Mouse (Mus musculus): Measurements from ENCODE around the gene Katnal1. TPM values are rescaled to one million over a fixed set of nuclear protein-coding genes. Genes with fewer than 3 reads are reported as not detected.

Katnal1 gene
- polyA plus RNA-seq (2012; rRNA removed), result 5.1 TPM in 2 replicates

DNA sequence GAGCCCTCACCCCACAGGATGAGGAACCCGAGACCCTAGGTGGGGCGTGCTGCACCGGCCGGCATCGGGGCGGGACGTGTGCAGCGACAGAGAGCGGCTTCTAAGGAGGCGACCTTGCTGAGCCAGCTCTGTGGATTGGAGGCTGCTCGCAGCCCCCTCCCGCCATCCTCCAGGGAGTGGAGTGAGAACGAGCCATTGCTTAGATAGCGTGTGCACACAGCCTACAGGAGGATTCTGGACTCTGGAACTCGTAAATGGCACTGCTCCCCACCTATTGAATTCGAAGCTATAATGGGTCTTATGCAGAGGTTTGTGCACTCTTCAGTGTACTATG is at the start of gene Katnal1:
Gene Katnal1, minus strand, starts transcription at position 205 of the 334 bp plus-strand sequence.
- peaks cover 2% of the 10 kb centered on the region; the same call in 1 of the 2 replicates for H3K4me1 ChIP-seq (ENCODE audit: control insufficient read depth, insufficient read depth, low read length)
- WGBS, result 2% methylated on average over 16 of the region's 16 CpGs
- TF ChIP-seq CTCF (IDR thresholded peaks at IDR 0.05; ENCODE audit: insufficient read depth, low read length) (no peak), POLR2A (IDR thresholded peaks at IDR 0.05; ENCODE audit: borderline replicate concordance, extremely low read depth, low read depth, low read length) (no peak)

DNA sequence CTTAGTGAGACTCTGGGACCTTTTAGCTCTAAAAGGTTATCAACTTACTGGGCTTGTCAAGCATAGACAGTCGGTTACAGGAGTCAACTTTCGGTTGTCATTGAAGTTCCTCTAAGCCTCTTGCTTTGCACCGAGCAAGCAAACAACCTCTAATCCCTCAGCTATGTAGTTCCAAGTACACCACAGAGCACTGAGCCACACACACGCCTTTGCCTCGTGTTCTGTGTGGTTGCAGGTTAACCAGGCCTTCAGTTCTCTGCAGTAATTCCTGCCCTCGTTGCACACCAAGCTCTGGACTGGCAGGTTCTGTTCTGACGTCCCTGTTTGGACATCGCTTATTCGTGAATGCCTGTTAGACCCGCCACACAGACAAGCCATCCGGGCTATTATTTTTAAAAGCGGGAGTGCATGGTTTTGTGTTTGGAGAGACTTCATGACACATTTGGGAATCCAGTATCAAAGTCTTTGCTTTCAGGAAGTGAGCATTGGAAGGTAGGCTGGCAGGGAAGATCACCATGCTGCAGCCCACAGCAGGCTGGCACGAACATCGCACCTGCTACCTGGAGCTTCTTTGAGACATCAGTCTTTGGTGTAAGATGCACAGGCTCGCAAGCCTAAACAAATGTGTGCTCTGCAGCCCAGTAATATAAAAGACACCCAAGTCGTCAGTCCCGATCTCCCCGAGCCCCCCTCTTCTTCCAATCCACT is 49.5 kb upstream of the Katnal1 start:
- DNase-seq, result no peak
- TF ChIP-seq POLR2A (IDR thresholded peaks at IDR 0.05; ENCODE audit: borderline replicate concordance, extremely low read depth, low read depth, low read length), result no peak
- no peak for TF ChIP-seq CTCF (IDR thresholded peaks at IDR 0.05; ENCODE audit: insufficient read depth, low read length)
- WGBS, result 52% methylated on average over 18 of the region's 18 CpGs
- Histone ChIP-seq H3K4me1 (ENCODE audit: control insufficient read depth, insufficient read depth, low read length) (peaks cover 13% of the 10 kb centered on the region), H3K4me3 (replicated peaks; ENCODE audit: extremely low read depth, low read depth, low read length) (no peak overlapping the region)

More for the DNA sequence above, at the start of gene Katnal1:
- H3K4me3 ChIP-seq (replicated peaks; ENCODE audit: extremely low read depth, low read depth, low read length), result peak within 1 kb of the TSS; percentile 73
- no peak for DNase-seq

DNA sequence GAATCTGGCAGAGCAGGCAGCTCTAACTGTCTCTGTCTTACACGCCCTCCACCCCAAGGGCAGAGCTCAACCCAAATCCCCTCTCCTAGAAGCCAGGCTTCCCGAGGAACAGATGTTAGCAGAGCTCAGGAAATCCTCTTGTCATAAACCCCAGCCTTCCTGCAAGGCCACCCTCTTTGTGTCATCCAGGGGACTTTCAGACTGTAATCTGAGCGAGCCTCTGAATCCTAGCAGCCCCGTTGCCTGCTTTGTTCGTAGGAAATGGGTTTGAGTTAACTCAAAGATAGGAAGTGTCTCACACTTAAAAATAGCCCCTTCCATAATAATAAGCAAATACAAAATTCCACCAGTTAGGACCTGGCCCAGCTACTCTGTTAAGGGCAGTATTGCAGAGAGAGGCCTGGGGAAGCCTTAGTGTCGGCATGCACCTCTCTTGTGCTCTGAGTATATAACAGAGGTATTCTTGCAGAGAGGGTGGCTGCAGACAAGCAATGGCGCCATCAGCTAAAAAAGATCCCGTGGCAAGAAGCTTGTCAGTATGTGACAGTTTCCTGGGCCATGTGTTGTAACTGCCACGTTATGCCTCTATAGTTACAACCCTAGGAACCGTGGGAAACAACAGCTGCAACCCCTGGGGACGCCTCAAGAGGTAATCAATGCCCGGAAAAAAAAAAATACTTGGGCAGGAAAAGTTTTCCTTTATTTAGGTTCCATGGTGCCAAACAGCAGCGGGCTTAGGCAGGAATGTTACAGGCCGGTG is 48.8 kb upstream of the Katnal1 start:
- WGBS, result 16% methylated on average over 14 of the region's 14 CpGs
- Histone ChIP-seq H3K4me3 (replicated peaks; ENCODE audit: extremely low read depth, low read depth, low read length) (no peak overlapping the region), H3K4me1 (ENCODE audit: control insufficient read depth, insufficient read depth, low read length) (peaks cover 13% of the 10 kb centered on the region)
- DNase-seq, result no peak
- TF ChIP-seq CTCF (IDR thresholded peaks at IDR 0.05; ENCODE audit: insufficient read depth, low read length), result no peak
- no peak for TF ChIP-seq POLR2A (IDR thresholded peaks at IDR 0.05; ENCODE audit: borderline replicate concordance, extremely low read depth, low read depth, low read length)

DNA sequence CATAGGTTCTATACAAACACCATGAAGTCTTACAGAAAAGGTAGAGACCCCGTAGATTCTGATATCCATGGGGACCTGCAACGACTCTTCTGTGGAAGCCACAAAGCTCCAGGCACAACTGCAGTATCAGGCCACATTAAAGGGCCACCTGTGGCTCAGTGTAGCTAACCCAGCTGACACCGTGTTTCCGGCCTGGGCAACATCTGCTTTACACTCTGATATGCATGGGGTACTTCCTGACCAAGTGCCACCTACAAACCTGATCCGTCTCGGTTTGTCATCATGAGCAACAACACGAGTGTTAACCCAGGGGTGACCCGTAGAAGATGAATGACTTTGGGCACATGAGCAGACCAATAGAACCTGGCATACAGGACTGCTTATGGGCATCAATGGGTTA is 47.8 kb upstream of the Katnal1 start:
- WGBS, result 77% methylated on average over 8 of the region's 8 CpGs
- TF ChIP-seq CTCF (IDR thresholded peaks at IDR 0.05; ENCODE audit: insufficient read depth, low read length) (no peak), POLR2A (IDR thresholded peaks at IDR 0.05; ENCODE audit: borderline replicate concordance, extremely low read depth, low read depth, low read length) (no peak)
- no peak for DNase-seq
- H3K4me3 ChIP-seq (replicated peaks; ENCODE audit: extremely low read depth, low read depth, low read length), result no peak overlapping the region
- peaks cover 13% of the 10 kb centered on the region for H3K4me1 ChIP-seq (ENCODE audit: control insufficient read depth, insufficient read depth, low read length)

DNA sequence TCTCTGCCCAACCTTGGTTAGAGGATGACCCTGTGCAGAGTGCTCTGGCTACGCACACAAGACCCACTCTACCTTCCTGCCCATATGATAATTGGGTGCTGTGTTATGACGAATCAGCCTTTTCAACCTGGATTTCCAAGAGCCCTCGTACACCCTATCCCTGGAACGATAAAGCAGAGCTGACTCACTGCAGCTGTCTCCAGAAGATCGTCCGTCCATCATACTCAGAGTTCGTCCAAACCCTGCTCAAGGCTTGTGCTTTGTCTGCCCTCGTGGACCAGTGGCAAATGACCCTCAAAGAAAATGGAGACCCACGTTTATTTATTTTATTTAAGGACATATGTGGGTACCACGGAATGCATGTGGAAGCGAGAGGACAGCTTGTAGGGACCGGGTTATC is 45.9 kb upstream of the Katnal1 start:
- 91% methylated on average over 12 of the region's 12 CpGs for WGBS
- Histone ChIP-seq H3K4me3 (replicated peaks; ENCODE audit: extremely low read depth, low read depth, low read length) (no peak overlapping the region), H3K4me1 (ENCODE audit: control insufficient read depth, insufficient read depth, low read length) (peaks cover 13% of the 10 kb centered on the region)
- no peak for DNase-seq
- no peak for TF ChIP-seq CTCF (IDR thresholded peaks at IDR 0.05; ENCODE audit: insufficient read depth, low read length)
- TF ChIP-seq POLR2A (IDR thresholded peaks at IDR 0.05; ENCODE audit: borderline replicate concordance, extremely low read depth, low read depth, low read length), result no peak

DNA sequence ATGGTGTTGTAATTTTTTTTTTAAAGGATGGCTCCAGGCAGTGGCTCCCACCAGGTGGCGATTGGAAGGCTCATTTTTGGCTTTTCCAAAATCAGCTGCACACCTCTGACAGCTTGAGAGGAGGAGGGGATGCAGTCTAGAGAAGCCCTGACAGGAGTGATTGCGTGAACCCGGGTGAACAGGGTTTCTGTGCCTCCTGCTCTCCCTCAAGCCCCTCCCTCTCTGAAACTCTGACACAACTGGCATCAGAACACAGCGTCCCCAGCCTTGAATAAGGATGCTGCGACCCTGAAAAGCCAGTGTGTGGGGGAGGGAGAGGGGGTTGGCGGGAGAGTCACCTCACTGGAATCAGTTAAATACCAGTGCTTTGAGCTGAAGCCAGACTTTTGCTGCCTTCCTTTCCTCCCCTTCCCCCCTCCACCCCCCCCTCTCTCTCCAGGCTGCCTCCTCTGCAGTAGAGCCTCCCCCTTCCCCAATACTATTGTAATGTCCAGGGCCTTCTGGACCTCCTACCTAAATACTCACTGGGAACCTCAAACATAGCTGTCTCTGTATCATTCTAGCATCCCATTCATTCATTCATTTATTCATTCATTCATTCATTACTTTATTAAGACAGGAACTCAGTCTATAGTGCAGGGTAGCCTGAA is 44.0 kb upstream of the Katnal1 start:
- WGBS, result 26% methylated on average over 6 of the region's 6 CpGs
- no peak for DNase-seq

DNA sequence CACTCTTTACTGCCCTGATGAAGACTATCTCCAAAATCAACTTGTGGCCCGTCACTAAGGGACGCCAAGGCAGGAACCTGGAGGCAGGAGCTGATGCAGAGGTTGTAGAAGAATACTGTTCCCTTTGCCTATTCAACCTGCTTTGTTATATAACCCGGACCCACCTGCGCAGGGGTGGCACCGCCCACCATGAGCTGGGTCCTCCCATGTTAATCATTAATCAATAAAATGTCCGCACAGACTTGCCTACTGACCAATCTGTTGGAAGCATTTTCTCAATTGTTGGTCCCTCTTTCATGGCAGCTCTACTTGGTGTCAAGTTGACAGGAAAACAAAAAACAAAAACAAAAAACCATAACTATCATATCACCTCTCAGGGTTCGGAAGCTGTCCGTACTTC is 43.0 kb upstream of the Katnal1 start:
- Histone ChIP-seq H3K4me1 (ENCODE audit: control insufficient read depth, insufficient read depth, low read length) (peaks cover 8% of the 10 kb centered on the region; the same call in 1 of the 2 replicates), H3K4me3 (replicated peaks; ENCODE audit: extremely low read depth, low read depth, low read length) (no peak overlapping the region)
- WGBS, result 89% methylated on average over 8 of the region's 8 CpGs
- TF ChIP-seq CTCF (IDR thresholded peaks at IDR 0.05; ENCODE audit: insufficient read depth, low read length), result no peak
- TF ChIP-seq POLR2A (IDR thresholded peaks at IDR 0.05; ENCODE audit: borderline replicate concordance, extremely low read depth, low read depth, low read length), result no peak
- no peak for DNase-seq

More for the DNA sequence above, 44.0 kb upstream of the Katnal1 start:
- Histone ChIP-seq H3K4me3 (replicated peaks; ENCODE audit: extremely low read depth, low read depth, low read length) (no peak overlapping the region), H3K4me1 (ENCODE audit: control insufficient read depth, insufficient read depth, low read length) (peaks cover 16% of the 10 kb centered on the region)
- TF ChIP-seq CTCF (IDR thresholded peaks at IDR 0.05; ENCODE audit: insufficient read depth, low read length), result no peak
- no peak for TF ChIP-seq POLR2A (IDR thresholded peaks at IDR 0.05; ENCODE audit: borderline replicate concordance, extremely low read depth, low read depth, low read length)

DNA sequence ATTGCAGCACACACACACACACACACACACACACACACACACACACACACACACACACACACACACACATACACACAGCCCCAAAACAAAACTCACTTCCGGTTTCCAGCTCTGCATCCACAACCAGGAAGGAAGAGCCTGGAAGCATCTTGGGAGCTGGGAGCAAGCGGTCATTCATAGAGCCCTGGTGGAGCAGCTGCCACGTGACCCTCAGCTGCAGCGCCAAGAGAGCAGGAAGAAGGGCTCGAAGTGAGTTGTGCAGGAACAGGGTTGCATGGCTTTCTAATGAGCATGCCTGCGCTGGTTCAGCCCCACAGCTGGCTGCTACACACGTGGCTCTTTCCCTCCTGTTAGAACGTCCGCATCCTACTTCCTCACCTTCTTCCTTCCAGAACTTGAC is 40.5 kb upstream of the Katnal1 start:
- no peak for DNase-seq
- H3K4me1 ChIP-seq (ENCODE audit: control insufficient read depth, insufficient read depth, low read length), result peaks cover 8% of the 10 kb centered on the region; the same call in 1 of the 2 replicates
- TF ChIP-seq POLR2A (IDR thresholded peaks at IDR 0.05; ENCODE audit: borderline replicate concordance, extremely low read depth, low read depth, low read length), result no peak
- no peak for TF ChIP-seq CTCF (IDR thresholded peaks at IDR 0.05; ENCODE audit: insufficient read depth, low read length)
- peak overlapping the region; percentile 11 for H3K4me3 ChIP-seq (replicated peaks; ENCODE audit: extremely low read depth, low read depth, low read length)
- 21% methylated on average over 9 of the region's 9 CpGs for WGBS

DNA sequence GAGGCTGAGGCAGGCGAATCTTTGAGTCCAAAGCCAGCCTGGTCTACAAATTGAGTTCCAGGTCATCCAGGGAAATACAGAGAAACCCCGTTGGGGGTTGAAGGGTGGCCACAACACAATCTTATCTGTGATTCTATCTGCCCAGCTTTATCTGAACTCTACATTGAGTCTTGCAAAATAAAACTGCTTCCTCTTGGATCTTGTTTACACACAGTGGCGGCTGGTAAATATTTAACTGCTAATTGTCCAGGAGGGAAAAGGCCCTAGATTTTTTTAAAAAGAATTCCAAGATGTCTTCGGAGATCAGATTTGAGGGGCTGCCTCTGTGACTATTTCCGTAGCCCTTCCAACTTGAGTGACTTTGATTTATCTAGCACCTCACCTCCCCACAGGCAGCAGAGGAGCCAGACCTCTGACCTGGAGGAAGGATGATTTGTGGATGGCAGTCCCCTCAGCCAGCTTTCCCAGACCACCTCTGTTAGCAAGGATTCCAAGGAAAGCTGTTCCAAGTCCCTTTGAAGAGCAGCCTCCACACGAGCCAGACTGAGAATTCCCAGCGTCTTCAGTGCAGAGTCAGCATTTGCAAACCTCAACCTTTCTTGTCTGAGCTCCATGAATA is 39.9 kb upstream of the Katnal1 start:
- no peak for DNase-seq
- no peak overlapping the region for H3K4me3 ChIP-seq (replicated peaks; ENCODE audit: extremely low read depth, low read depth, low read length)
- peaks cover 8% of the 10 kb centered on the region; the same call in 1 of the 2 replicates for H3K4me1 ChIP-seq (ENCODE audit: control insufficient read depth, insufficient read depth, low read length)
- no peak for TF ChIP-seq POLR2A (IDR thresholded peaks at IDR 0.05; ENCODE audit: borderline replicate concordance, extremely low read depth, low read depth, low read length)
- TF ChIP-seq CTCF (IDR thresholded peaks at IDR 0.05; ENCODE audit: insufficient read depth, low read length), result no peak
- WGBS, result 37% methylated on average over 7 of the region's 7 CpGs

All from lung, adult 2 months (tissue).